Mouse (Mus musculus) embryonic fibroblast, embryonic 13.5 days (primary cell): ENCODE data around the gene Retn.

ENCODE experiments used
- CTCF ChIP-seq: IDR thresholded peaks from 2 replicates; pipeline ENCODE4 v1.5.1; 2011; ENCODE audit warnings: mild to moderate bottlenecking, control low read depth, low read length, moderate library complexity, borderline replicate concordance; ENCODE audit not compliant: insufficient read depth
- POLR2A ChIP-seq: IDR thresholded peaks from 2 replicates; pipeline ENCODE4 v1.6.1; 2011; ENCODE audit warnings: low read depth, mild to moderate bottlenecking, control low read depth, low read length, moderate library complexity

GRCm38 (mm10) chr8:3676131-3676992, 20.8 kb downstream of the Retn start, which contains the start of gene Trappc5:
- TF ChIP-seq CTCF = peak; percentile 77
- peak; percentile 68 for TF ChIP-seq POLR2A
